In genomic region chr9:22049315-22049714, GRCm38 (mm10) we compare ENCODE assay signal across 12 mouse cellular contexts. TPM values are rescaled to one million over a fixed set of nuclear protein-coding genes. Genes with fewer than 3 reads are reported as not detected.
DNase-seq lines count a peak whose midpoint lies in the region; ATAC-seq and TF ChIP-seq lines count a peak whose summit lies in the region.
"Had no signal": no experiment of that assay in that cellular context is flagged by ENCODE, and none has a peak within 500 bp of the region (broad histone marks: within the 10 kb centered on the region; RNA-seq: fewer than 3 reads in every experiment).

No protein-coding gene starts in this region.

- DNase-seq in cerebellum, adult 11-12 months = peak; percentile 67
- no peak for DNase-seq in cerebellum, adult 8-10 months
- no peak for DNase-seq in embryonic facial prominence, embryonic 14.5 days (ENCODE audit: low spot score)
- DNase-seq in stomach, postnatal 0 days (ENCODE audit: low spot score) = no peak
- no peak for DNase-seq in lung, postnatal 0 days (ENCODE audit: low spot score)
- DNase-seq in adrenal gland, adult (ENCODE audit: inconsistent age in 2 of 2, low spot score in 1 of 2) = no peak
- DNase-seq: gastrocnemius, postnatal 36 days; heart, postnatal 4 days had no signal

- peaks cover 47% of the 10 kb centered on the region for H3K27me3 ChIP-seq in embryonic facial prominence, embryonic 14.5 days (replicated peaks; ENCODE audit: control insufficient read depth, insufficient read depth, low read length)
- no peaks in the 10 kb centered on the region for H3K27me3 ChIP-seq in hindbrain, embryonic 16.5 days (replicated peaks; ENCODE audit: control insufficient read depth, insufficient read depth, low read length)
- H3K27me3 ChIP-seq in neural tube, embryonic 15.5 days (replicated peaks) = no peaks in the 10 kb centered on the region; the same call in 1 of the 2 replicates
- H3K27me3 ChIP-seq in stomach, postnatal 0 days (ENCODE audit: control insufficient read depth, insufficient read depth, low read length) = peaks cover 10% of the 10 kb centered on the region; the same call in 1 of the 2 replicates
- H3K27me3 ChIP-seq in lung, postnatal 0 days (replicated peaks; ENCODE audit: insufficient read depth, low read length) = peaks cover 41% of the 10 kb centered on the region

- no peaks in the 10 kb centered on the region for H3K36me3 ChIP-seq in embryonic facial prominence, embryonic 14.5 days (ENCODE audit: control insufficient read depth, insufficient read depth, low read length)
- H3K36me3 ChIP-seq in hindbrain, embryonic 16.5 days (ENCODE audit: control insufficient read depth, insufficient read depth, low read length) = no peaks in the 10 kb centered on the region
- no peaks in the 10 kb centered on the region; the same call in 1 of the 2 replicates for H3K36me3 ChIP-seq in neural tube, embryonic 15.5 days
- H3K36me3 ChIP-seq in stomach, postnatal 0 days (ENCODE audit: control insufficient read depth, insufficient read depth, low read length) = no peaks in the 10 kb centered on the region
- no peaks in the 10 kb centered on the region for H3K36me3 ChIP-seq in lung, postnatal 0 days (ENCODE audit: insufficient read depth, low read length)
- H3K36me3 ChIP-seq: liver, embryonic 12.5 days had no signal

- ATAC-seq in embryonic facial prominence, embryonic 14.5 days (ENCODE audit: low read depth) = no peak
- no peak for ATAC-seq in hindbrain, embryonic 16.5 days
- ATAC-seq in neural tube, embryonic 15.5 days (ENCODE audit: low FRiP score) = no peak
- ATAC-seq in stomach, postnatal 0 days (ENCODE audit: low FRiP score, low TSS enrichment) = no peak
- no peak for ATAC-seq in lung, postnatal 0 days
- ATAC-seq: liver, embryonic 12.5 days had no signal

- H3K4me1 ChIP-seq in embryonic facial prominence, embryonic 14.5 days (ENCODE audit: control insufficient read depth, insufficient read depth, low read length) = peaks cover 10% of the 10 kb centered on the region
- peaks cover 33% of the 10 kb centered on the region for H3K4me1 ChIP-seq in hindbrain, embryonic 16.5 days (ENCODE audit: control insufficient read depth, insufficient read depth, low read depth, low read length)
- H3K4me1 ChIP-seq in neural tube, embryonic 15.5 days = peaks cover 49% of the 10 kb centered on the region
- no peaks in the 10 kb centered on the region; the same call in 1 of the 2 replicates for H3K4me1 ChIP-seq in stomach, postnatal 0 days (replicated peaks; ENCODE audit: control insufficient read depth, insufficient read depth)
- H3K4me1 ChIP-seq in lung, postnatal 0 days (ENCODE audit: insufficient read depth, low read depth, low read length) = 0 out of 2 replicates have a peak, but pooled peaks cover 3% of the 10 kb centered on the region

- H3K27ac ChIP-seq in embryonic facial prominence, embryonic 14.5 days (replicated peaks; ENCODE audit: low read depth, low read length) = no peak overlapping the region
- peak overlapping the region; percentile 95 for H3K27ac ChIP-seq in hindbrain, embryonic 16.5 days (ENCODE audit: low read depth, low read length)
- peak overlapping the region; percentile 90 for H3K27ac ChIP-seq in neural tube, embryonic 15.5 days (replicated peaks)
- no peak overlapping the region for H3K27ac ChIP-seq in stomach, postnatal 0 days (replicated peaks)
- no peak overlapping the region for H3K27ac ChIP-seq in lung, postnatal 0 days (ENCODE audit: low read length)
- H3K27ac ChIP-seq: liver, embryonic 12.5 days had no signal

- TF ChIP-seq EP300 in stomach, postnatal 0 days (optimal IDR thresholded peaks at IDR 0.05) = no peak
- TF ChIP-seq EP300 in lung, postnatal 0 days (IDR thresholded peaks at IDR 0.05) = no peak

- H3K9me3 ChIP-seq in embryonic facial prominence, embryonic 14.5 days (ENCODE audit: control insufficient read depth, low read length) = no peaks in the 10 kb centered on the region
- H3K9me3 ChIP-seq in hindbrain, embryonic 16.5 days (ENCODE audit: control insufficient read depth, low read length) = no peaks in the 10 kb centered on the region
- H3K9me3 ChIP-seq in neural tube, embryonic 15.5 days (replicated peaks) = no peaks in the 10 kb centered on the region
- H3K9me3 ChIP-seq in stomach, postnatal 0 days (ENCODE audit: control insufficient read depth, low read length) = no peaks in the 10 kb centered on the region
- no peaks in the 10 kb centered on the region for H3K9me3 ChIP-seq in lung, postnatal 0 days (ENCODE audit: low read length)
- H3K9me3 ChIP-seq: liver, embryonic 12.5 days had no signal

- no peak overlapping the region for H3K9ac ChIP-seq in embryonic facial prominence, embryonic 14.5 days (ENCODE audit: low read depth, low read length)
- H3K9ac ChIP-seq in hindbrain, embryonic 16.5 days (ENCODE audit: low read depth, low read length) = peak overlapping the region; percentile 89
- H3K9ac ChIP-seq in neural tube, embryonic 15.5 days (replicated peaks) = peak overlapping the region; percentile 97
- H3K9ac ChIP-seq in stomach, postnatal 0 days (ENCODE audit: low read length) = no peak overlapping the region
- H3K9ac ChIP-seq in lung, postnatal 0 days (replicated peaks; ENCODE audit: low read depth) = no peak overlapping the region
- H3K9ac ChIP-seq: liver, embryonic 12.5 days had no signal

- peak overlapping the region; percentile 59; the same call in 1 of the 2 replicates for H3K4me2 ChIP-seq in embryonic facial prominence, embryonic 14.5 days (ENCODE audit: low read depth, low read length)
- H3K4me2 ChIP-seq in hindbrain, embryonic 16.5 days (ENCODE audit: low read length) = peak overlapping the region; percentile 80
- peak overlapping the region; percentile 76 for H3K4me2 ChIP-seq in neural tube, embryonic 15.5 days
- H3K4me2 ChIP-seq in stomach, postnatal 0 days (replicated peaks; ENCODE audit: low read depth) = no peak overlapping the region
- no peak overlapping the region for H3K4me2 ChIP-seq in lung, postnatal 0 days (replicated peaks; ENCODE audit: low read depth, low read length)

- TF ChIP-seq CTCF in stomach, postnatal 0 days (IDR thresholded peaks at IDR 0.05; ENCODE audit: low read depth) = no peak
- no peak for TF ChIP-seq CTCF in lung, postnatal 0 days (IDR thresholded peaks at IDR 0.05)

- H3K4me3 ChIP-seq in embryonic facial prominence, embryonic 14.5 days (ENCODE audit: low read depth, low read length) = no peak overlapping the region
- H3K4me3 ChIP-seq in hindbrain, embryonic 16.5 days (ENCODE audit: low read length) = peak overlapping the region; percentile 82
- peak overlapping the region; percentile 88 for H3K4me3 ChIP-seq in neural tube, embryonic 15.5 days (replicated peaks)
- H3K4me3 ChIP-seq in stomach, postnatal 0 days (ENCODE audit: low read depth, low read length) = no peak overlapping the region
- H3K4me3 ChIP-seq in lung, postnatal 0 days (ENCODE audit: low read depth, low read length) = no peak overlapping the region
- H3K4me3 ChIP-seq: liver, embryonic 12.5 days had no signal

- 64% methylated on average over 11 of the region's 11 CpGs for WGBS in embryonic facial prominence, embryonic 14.5 days
- WGBS in hindbrain, embryonic 16.5 days = 50% methylated on average over 11 of the region's 11 CpGs
- WGBS in neural tube, embryonic 15.5 days = 62% methylated on average over 11 of the region's 11 CpGs
- WGBS in stomach, postnatal 0 days = 48% methylated on average over 11 of the region's 11 CpGs
- 66% methylated on average over 11 of the region's 11 CpGs for WGBS in lung, postnatal 0 days

RNA-seq across cellular contexts. Expression of gene Elavl3, which starts 2.5 kb away (rescaled TPM):
- 4.6 and 5.1 TPM in 2 replicates for polyA plus RNA-seq in embryonic facial prominence, embryonic 14.5 days (2014; fragmentation: Nextera tagmentation; extraction: Ambion mirVana)
- polyA plus RNA-seq in hindbrain, embryonic 16.5 days (2015; fragmentation: Nextera tagmentation; extraction: Ambion mirVana) = 77.8 and 80.4 TPM in 2 replicates
- polyA plus RNA-seq in neural tube, embryonic 15.5 days (2015; fragmentation: Nextera tagmentation; extraction: Ambion mirVana) = 67.4 and 96.9 TPM in 2 replicates
- polyA plus RNA-seq in stomach, postnatal 0 days (2015; fragmentation: Nextera tagmentation; extraction: Ambion mirVana) = 0.73 and 1.1 TPM in 2 replicates
- polyA plus RNA-seq in lung, postnatal 0 days (2015; fragmentation: Nextera tagmentation; extraction: Ambion mirVana) = 0.04 TPM in 1 of 2 replicates, not detected in the other

RNA-seq across cellular contexts. Expression of gene Gm49318, which starts 21.7 kb away (rescaled TPM):
- polyA plus RNA-seq in embryonic facial prominence, embryonic 14.5 days (2014; fragmentation: Nextera tagmentation; extraction: Ambion mirVana) = not detected in 2 replicates
- not detected in 2 replicates for polyA plus RNA-seq in hindbrain, embryonic 16.5 days (2015; fragmentation: Nextera tagmentation; extraction: Ambion mirVana)
- polyA plus RNA-seq in neural tube, embryonic 15.5 days (2015; fragmentation: Nextera tagmentation; extraction: Ambion mirVana) = not detected in 2 replicates
- polyA plus RNA-seq in stomach, postnatal 0 days (2015; fragmentation: Nextera tagmentation; extraction: Ambion mirVana) = not detected in 2 replicates
- not detected in 2 replicates for polyA plus RNA-seq in lung, postnatal 0 days (2015; fragmentation: Nextera tagmentation; extraction: Ambion mirVana)
- polyA plus RNA-seq: liver, embryonic 12.5 days; stomach, embryonic 14.5 days had no signal

RNA-seq across cellular contexts. Expression of gene Zfp653, which starts 21.9 kb away (rescaled TPM):
- 6.5 and 9.2 TPM in 2 replicates for polyA plus RNA-seq in embryonic facial prominence, embryonic 14.5 days (2014; fragmentation: Nextera tagmentation; extraction: Ambion mirVana)
- polyA plus RNA-seq in hindbrain, embryonic 16.5 days (2015; fragmentation: Nextera tagmentation; extraction: Ambion mirVana) = 16.6 and 16.7 TPM in 2 replicates
- 17.3 and 18.6 TPM in 2 replicates for polyA plus RNA-seq in neural tube, embryonic 15.5 days (2015; fragmentation: Nextera tagmentation; extraction: Ambion mirVana)
- 4.4 and 5.5 TPM in 2 replicates for polyA plus RNA-seq in stomach, postnatal 0 days (2015; fragmentation: Nextera tagmentation; extraction: Ambion mirVana)
- polyA plus RNA-seq in lung, postnatal 0 days (2015; fragmentation: Nextera tagmentation; extraction: Ambion mirVana) = 8.8 and 8.9 TPM in 2 replicates

RNA-seq across cellular contexts. Expression of gene Ecsit, which starts 35.9 kb away (rescaled TPM):
- polyA plus RNA-seq in embryonic facial prominence, embryonic 14.5 days (2014; fragmentation: Nextera tagmentation; extraction: Ambion mirVana) = 30.0 and 33.3 TPM in 2 replicates
- polyA plus RNA-seq in hindbrain, embryonic 16.5 days (2015; fragmentation: Nextera tagmentation; extraction: Ambion mirVana) = 60.9 and 62.3 TPM in 2 replicates
- 63.9 and 65.5 TPM in 2 replicates for polyA plus RNA-seq in neural tube, embryonic 15.5 days (2015; fragmentation: Nextera tagmentation; extraction: Ambion mirVana)
- polyA plus RNA-seq in stomach, postnatal 0 days (2015; fragmentation: Nextera tagmentation; extraction: Ambion mirVana) = 31.7 and 33.1 TPM in 2 replicates
- 21.3 and 21.9 TPM in 2 replicates for polyA plus RNA-seq in lung, postnatal 0 days (2015; fragmentation: Nextera tagmentation; extraction: Ambion mirVana)

RNA-seq across cellular contexts. Expression of gene Prkcsh, which starts 46.7 kb away (rescaled TPM):
- polyA plus RNA-seq in embryonic facial prominence, embryonic 14.5 days (2014; fragmentation: Nextera tagmentation; extraction: Ambion mirVana) = 86.6 and 95.2 TPM in 2 replicates
- 93.7 and 97.3 TPM in 2 replicates for polyA plus RNA-seq in hindbrain, embryonic 16.5 days (2015; fragmentation: Nextera tagmentation; extraction: Ambion mirVana)
- 93.8 and 99.4 TPM in 2 replicates for polyA plus RNA-seq in neural tube, embryonic 15.5 days (2015; fragmentation: Nextera tagmentation; extraction: Ambion mirVana)
- polyA plus RNA-seq in stomach, postnatal 0 days (2015; fragmentation: Nextera tagmentation; extraction: Ambion mirVana) = 45.0 and 48.4 TPM in 2 replicates
- polyA plus RNA-seq in lung, postnatal 0 days (2015; fragmentation: Nextera tagmentation; extraction: Ambion mirVana) = 51.9 and 56.1 TPM in 2 replicates

Comparison
In these comparisons a context has a peak if more than half of its experiments do, and no peak if none do; other contexts are left out.
1. H3K27ac ChIP-seq: peak in hindbrain, embryonic 16.5 days (single experiment) and neural tube, embryonic 15.5 days (single experiment); none in embryonic facial prominence, embryonic 14.5 days (single experiment), stomach, postnatal 0 days (single experiment) and lung, postnatal 0 days (single experiment).
2. H3K4me2 ChIP-seq: peak in embryonic facial prominence, embryonic 14.5 days (single experiment), hindbrain, embryonic 16.5 days (single experiment) and neural tube, embryonic 15.5 days (single experiment); none in stomach, postnatal 0 days (single experiment) and lung, postnatal 0 days (single experiment).
3. H3K4me3 ChIP-seq: peak in hindbrain, embryonic 16.5 days (single experiment) and neural tube, embryonic 15.5 days (single experiment); none in embryonic facial prominence, embryonic 14.5 days (single experiment), stomach, postnatal 0 days (single experiment) and lung, postnatal 0 days (single experiment).
4. H3K9ac ChIP-seq: peak in hindbrain, embryonic 16.5 days (single experiment) and neural tube, embryonic 15.5 days (single experiment); none in embryonic facial prominence, embryonic 14.5 days (single experiment), stomach, postnatal 0 days (single experiment) and lung, postnatal 0 days (single experiment).
5. RNA of gene Elavl3, which starts 2.5 kb away (polyA plus RNA-seq): 67.4 to 96.9 TPM in neural tube, embryonic 15.5 days and 77.8 to 80.4 TPM in hindbrain, embryonic 16.5 days; 4.6 to 5.1 TPM in embryonic facial prominence, embryonic 14.5 days, 0.73 to 1.1 TPM in stomach, postnatal 0 days and 0.04 TPM in lung, postnatal 0 days; every median in the first group is over 10 times any median in the second.